Mouse (Mus musculus) megakaryocyte, embryonic 14.5 days (primary cell): ENCODE measurements around the gene Rrp9.

Experiments used
- FLI1 ChIP-seq: IDR thresholded peaks from 2 replicates; pipeline ENCODE4 v1.6.1; 2012; ENCODE audit warnings: low read length, inconsistent platforms, mixed read lengths
- GATA1 ChIP-seq: IDR thresholded peaks from 3 replicates; pipeline ENCODE4 v1.6.1; 2012; ENCODE audit warnings: mixed read lengths, low read length, inconsistent platforms, borderline replicate concordance

DNA sequence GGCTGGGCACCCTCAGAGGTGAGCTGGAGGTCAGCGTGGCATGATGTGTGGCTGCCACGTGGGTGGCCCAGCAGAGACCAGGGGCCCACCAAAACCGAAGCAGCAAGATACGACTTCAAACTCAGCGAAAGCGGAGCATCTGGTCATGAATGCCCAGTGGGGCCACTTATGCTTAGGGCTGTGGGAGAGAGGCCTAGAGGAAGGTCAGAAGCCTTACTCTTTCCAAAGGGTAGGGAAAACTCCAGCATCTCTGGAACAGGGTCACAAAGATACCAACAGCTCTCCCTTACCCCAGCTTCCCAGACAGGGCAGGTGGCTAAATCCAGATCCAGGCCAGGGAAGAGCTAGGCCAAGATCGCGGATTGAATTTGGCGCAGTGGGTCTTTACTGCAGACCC lies 18.6 kb upstream of the Rrp9 start:
- TF ChIP-seq GATA1 (no peak), FLI1 (no peak)
